Mouse (Mus musculus) midbrain, embryonic 16.5 days (tissue): Measurements from ENCODE around the gene Olfr433. TPM values are rescaled to one million over a fixed set of nuclear protein-coding genes. Genes with fewer than 3 reads are reported as not detected.
"Not testable (repeated sequence)": the region's sequence is repeated elsewhere in the genome, so short reads cannot be mapped to it uniquely, and the experiment has no call there.

Experiments used
- ATAC-seq: fragments of 200-750 bp; cut with Nextera tagmentation; 2 replicates; pipeline ENCODE4 v1.8.0; 2017; ENCODE audit warnings: moderate TSS enrichment
- H3K27ac ChIP-seq: fragments of 300-500 bp; sonication (generic); 2 replicates; pipeline ENCODE4 v1.5.1; 2014; ENCODE audit warnings: mild to moderate bottlenecking, low read length, mixed read lengths
- H3K27me3 ChIP-seq: fragments of 300-500 bp; sonication (generic); 2 replicates; pipeline ENCODE4 v1.6.1; 2014; ENCODE audit warnings: low read depth, low read length, mixed read lengths; ENCODE audit not compliant: control insufficient read depth, insufficient read depth
- H3K36me3 ChIP-seq: fragments of 300-500 bp; sonication (generic); 2 replicates; pipeline ENCODE4 v1.6.1; 2014; ENCODE audit warnings: mild to moderate bottlenecking, low read length, moderate library complexity, mixed read lengths; ENCODE audit not compliant: control insufficient read depth, insufficient read depth
- H3K4me1 ChIP-seq: fragments of 300-500 bp; sonication (generic); 2 replicates; pipeline ENCODE4 v1.6.1; 2014; ENCODE audit warnings: mild to moderate bottlenecking, low read length, mixed read lengths; ENCODE audit not compliant: control insufficient read depth, insufficient read depth
- H3K4me2 ChIP-seq: fragments of 300-500 bp; sonication (generic); 2 replicates; pipeline ENCODE4 v1.6.1; 2014; ENCODE audit warnings: mild to moderate bottlenecking, low read length, mixed read lengths
- H3K4me3 ChIP-seq: fragments of 300-500 bp; sonication (generic); 2 replicates; pipeline ENCODE4 v1.5.1; 2014; ENCODE audit warnings: low read depth, mild to moderate bottlenecking, low read length, moderate library complexity, mixed read lengths
- H3K9ac ChIP-seq: fragments of 300-500 bp; sonication (generic); 2 replicates; pipeline ENCODE4 v1.6.1; 2014; ENCODE audit warnings: low read depth, low read length, mixed read lengths
- H3K9me3 ChIP-seq: fragments of 300-500 bp; sonication (generic); replicated peaks from 2 replicates; pipeline ENCODE4 v1.6.1; 2014; ENCODE audit warnings: mild to moderate bottlenecking, low read length, mixed read lengths; ENCODE audit not compliant: control insufficient read depth, poor library complexity, severe bottlenecking
- WGBS: fragments of 180-500 bp; shearing (Covaris S2); extraction: QIAGEN DNeasy Blood & Tissue Kit; methylation state at CpG from one replicate; pipeline ENCODE4 v1.1.7; 2014; 5-methylcytosine and 5-hydroxymethylcytosine counted together
- polyA plus RNA-seq: library from polyadenylated mRNA; unstranded; fragments of >200 nt; fragmentation: Nextera tagmentation; extraction: Ambion mirVana; gene quantifications from 2 replicates; pipeline ENCODE4 v1.2.1, GENCODE M21; 2015

The Olfr433 gene
- polyA plus RNA-seq = not detected in 2 replicates

- Histone ChIP-seq H3K9ac (no peak within 1 kb of the TSS), H3K4me3 (no peak within 1 kb of the TSS), H3K4me2 (no peak within 1 kb of the TSS), H3K9me3 (no peaks in the 10 kb centered on the region), H3K36me3 (no peaks in the 10 kb centered on the region), H3K4me1 (no peaks in the 10 kb centered on the region), H3K27ac (no peak within 1 kb of the TSS), H3K27me3 (no peaks in the 10 kb centered on the region)
- 88% methylated on average over 7 of the region's 7 CpGs for WGBS
- no peak for ATAC-seq
Measured at GRCm38 (mm10) chr1:174040523-174041177, at the start of gene Olfr433. Olfr433 (plus strand) TSS chr1:174040705.

GRCm38 (mm10) chr1:173995003-173995402 is 45.5 kb upstream of the Olfr433 start:
- no peak for ATAC-seq

GRCm38 (mm10) chr1:174004352-174005109 is 36.0 kb upstream of the Olfr433 start:
- H3K27ac ChIP-seq, H3K36me3 ChIP-seq, H3K4me3 ChIP-seq, H3K9me3 ChIP-seq, H3K27me3 ChIP-seq, H3K4me2 ChIP-seq, H3K4me1 ChIP-seq, ATAC-seq, H3K9ac ChIP-seq: not testable (repeated sequence)
- 85% methylated on average over 2 of the region's 3 CpGs for WGBS

More at GRCm38 (mm10) chr1:173995003-173995402, 45.5 kb upstream of the Olfr433 start:
- H3K9me3 ChIP-seq = no peaks in the 10 kb centered on the region
- H3K27ac ChIP-seq = no peak overlapping the region
- H3K4me2 ChIP-seq = no peak overlapping the region
- H3K9ac ChIP-seq = no peak overlapping the region
- no peaks in the 10 kb centered on the region for H3K36me3 ChIP-seq
- no peaks in the 10 kb centered on the region for H3K27me3 ChIP-seq
- WGBS = 82% methylated on average over 4 of the region's 4 CpGs
- H3K4me1 ChIP-seq = no peaks in the 10 kb centered on the region
- no peak overlapping the region for H3K4me3 ChIP-seq

DNA sequence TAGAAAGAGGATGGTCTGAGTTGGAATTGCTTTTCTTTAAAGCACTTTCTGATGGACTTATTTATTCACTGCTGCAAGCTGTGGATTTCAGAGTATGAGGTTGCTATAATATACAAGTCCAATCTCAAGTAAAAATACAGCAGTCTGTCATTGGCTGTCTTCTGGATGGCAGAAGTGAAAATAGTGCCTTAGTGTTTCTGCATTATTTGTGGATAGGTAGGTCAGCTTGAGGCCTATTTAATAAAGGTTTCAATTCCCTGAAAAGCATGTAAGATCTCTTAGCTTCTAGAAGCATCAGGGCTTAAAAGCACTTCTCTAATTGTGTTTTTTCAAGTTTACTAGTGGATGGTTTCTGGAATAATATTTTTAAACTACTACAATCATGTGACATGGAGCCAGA is 33.5 kb upstream of the Olfr433 start:
- not testable (repeated sequence) for H3K4me1 ChIP-seq, H3K4me2 ChIP-seq, H3K9me3 ChIP-seq, ATAC-seq, H3K4me3 ChIP-seq, H3K36me3 ChIP-seq, H3K9ac ChIP-seq, H3K27me3 ChIP-seq, H3K27ac ChIP-seq

- Histone ChIP-seq H3K4me2 (no peak within 1 kb of the TSS), H3K27ac (no peak within 1 kb of the TSS), H3K9me3 (no peaks in the 10 kb centered on the region), H3K4me1 (no peaks in the 10 kb centered on the region), H3K9ac (no peak within 1 kb of the TSS), H3K36me3 (no peaks in the 10 kb centered on the region), H3K4me3 (no peak within 1 kb of the TSS), H3K27me3 (no peaks in the 10 kb centered on the region)
- 46% methylated on average over 1 of the region's 1 CpGs for WGBS
- ATAC-seq = no peak
Measured at GRCm38 (mm10) chr1:174031698-174032097, 8.8 kb upstream of the Olfr433 start, which contains the start of gene Ifi205. Ifi205 (minus strand) TSS chr1:174031810.

GRCm38 (mm10) chr1:174035841-174036240 is 4.7 kb upstream of the Olfr433 start:
- Histone ChIP-seq H3K36me3 (no peaks in the 10 kb centered on the region), H3K4me2 (no peak overlapping the region), H3K4me1 (no peaks in the 10 kb centered on the region), H3K9ac (no peak overlapping the region), H3K27me3 (no peaks in the 10 kb centered on the region), H3K9me3 (no peaks in the 10 kb centered on the region), H3K4me3 (no peak overlapping the region), H3K27ac (no peak overlapping the region)
- no peak for ATAC-seq
- 62% methylated on average over 4 of the region's 4 CpGs for WGBS

GRCm38 (mm10) chr1:174038480-174038879 is 2.0 kb upstream of the Olfr433 start:
- H3K4me3 ChIP-seq = no peak overlapping the region
- H3K36me3 ChIP-seq = no peaks in the 10 kb centered on the region
- no peaks in the 10 kb centered on the region for H3K27me3 ChIP-seq
- WGBS = 91% methylated on average over 3 of the region's 3 CpGs
- no peaks in the 10 kb centered on the region for H3K9me3 ChIP-seq
- no peak overlapping the region for H3K4me2 ChIP-seq
- no peak overlapping the region for H3K9ac ChIP-seq
- H3K4me1 ChIP-seq = no peaks in the 10 kb centered on the region
- no peak for ATAC-seq
- no peak overlapping the region for H3K27ac ChIP-seq

DNA sequence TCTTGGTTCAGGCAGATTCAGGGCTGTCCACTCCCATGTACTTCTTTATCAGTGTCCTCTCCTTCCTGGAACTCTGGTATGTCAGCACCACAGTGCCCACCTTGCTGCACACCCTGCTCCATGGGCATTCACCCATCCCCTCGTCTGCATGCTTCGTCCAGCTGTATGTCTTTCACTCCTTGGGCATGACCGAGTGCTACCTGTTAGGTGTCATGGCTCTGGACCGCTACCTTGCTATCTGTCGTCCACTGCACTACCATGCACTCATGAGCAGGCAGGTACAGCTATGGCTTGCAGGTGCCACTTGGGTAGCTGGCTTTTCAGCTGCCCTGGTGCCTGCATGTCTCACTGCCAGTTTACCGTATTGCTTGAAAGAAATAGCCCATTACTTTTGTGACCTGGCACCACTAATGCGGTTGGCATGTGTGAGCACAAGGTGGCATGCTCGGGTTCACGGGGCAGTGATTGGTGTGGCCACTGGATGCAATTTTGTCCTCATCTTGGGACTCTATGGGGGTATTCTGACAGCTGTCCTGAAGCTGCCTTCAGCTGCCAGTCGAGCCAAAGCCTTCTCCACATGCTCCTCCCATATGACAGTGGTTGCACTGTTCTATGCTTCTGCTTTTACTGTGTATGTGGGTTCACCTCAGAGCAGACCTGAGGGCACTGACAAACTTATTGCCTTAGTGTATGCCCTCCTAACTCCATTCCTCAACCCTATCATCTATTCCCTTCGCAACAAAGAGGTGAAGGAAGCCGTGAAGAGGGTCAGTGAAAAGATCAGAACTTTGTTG is 1.8 kb downstream of the Olfr433 start:
- H3K4me3 ChIP-seq, H3K9me3 ChIP-seq, H3K4me1 ChIP-seq, H3K4me2 ChIP-seq, H3K36me3 ChIP-seq, H3K9ac ChIP-seq, H3K27me3 ChIP-seq, ATAC-seq, H3K27ac ChIP-seq: not testable (repeated sequence)
- 90% methylated on average over 12 of the region's 12 CpGs for WGBS

- no peak overlapping the region for H3K4me2 ChIP-seq
- no peaks in the 10 kb centered on the region for H3K27me3 ChIP-seq
- 75% methylated on average over 2 of the region's 2 CpGs for WGBS
- H3K4me3 ChIP-seq = no peak overlapping the region
- no peaks in the 10 kb centered on the region for H3K9me3 ChIP-seq
- no peak overlapping the region for H3K27ac ChIP-seq
- H3K4me1 ChIP-seq = no peaks in the 10 kb centered on the region
- H3K9ac ChIP-seq = no peak overlapping the region
- ATAC-seq = no peak
- H3K36me3 ChIP-seq = no peaks in the 10 kb centered on the region
Measured at GRCm38 (mm10) chr1:174044431-174044830, 3.9 kb downstream of the Olfr433 start.
